Mouse (Mus musculus) kidney, adult 2 months (tissue): ENCODE data around the gene Cx3cr1. TPM values are rescaled to one million over a fixed set of nuclear protein-coding genes. Genes with fewer than 3 reads are reported as not detected.

Source experiments
- DNase-seq: peaks from one replicate; pipeline ENCODE4 v3.0.0; 2021
- H3K27ac ChIP-seq: fragments of 200-500 bp; 2 replicates; pipeline ENCODE4 v1.5.1; 2012; ENCODE audit warnings: low read depth, low read length, control low read depth, inconsistent platforms; ENCODE audit not compliant: insufficient read depth
- H3K27me3 ChIP-seq: fragments of 200-500 bp; replicated peaks from 2 replicates; pipeline ENCODE4 v1.6.1; 2012; ENCODE audit warnings: mild to moderate bottlenecking, moderate library complexity, low read length, inconsistent platforms; ENCODE audit not compliant: control insufficient read depth, insufficient read depth
- H3K36me3 ChIP-seq: fragments of 200-500 bp; 2 replicates; pipeline ENCODE4 v1.6.1; 2012; ENCODE audit warnings: mild to moderate bottlenecking, moderate library complexity, low read length, inconsistent platforms; ENCODE audit not compliant: control insufficient read depth, insufficient read depth
- H3K4me1 ChIP-seq: fragments of 200-500 bp; 2 replicates; pipeline ENCODE4 v1.6.1; 2011; ENCODE audit warnings: low read length; ENCODE audit not compliant: control insufficient read depth, insufficient read depth
- H3K4me3 ChIP-seq: fragments of 200-500 bp; 2 replicates; pipeline ENCODE4 v1.5.1; 2011; ENCODE audit warnings: mild to moderate bottlenecking, low read depth, low read length, control low read depth; ENCODE audit not compliant: insufficient read depth
- CTCF ChIP-seq: fragments of 200-500 bp; conservative IDR thresholded peaks from 2 replicates; pipeline ENCODE4 v1.5.1; 2011; ENCODE audit warnings: low read depth, mild to moderate bottlenecking, control low read depth, low read length, moderate library complexity, mixed read lengths; ENCODE audit not compliant: insufficient read depth, insufficient read length
- POLR2A ChIP-seq: fragments of 200-500 bp; IDR thresholded peaks from one replicate; pipeline ENCODE4 v1.6.1; 2011; ENCODE audit warnings: low read depth, low read length, control low read depth
- WGBS: fragments of 180-500 bp; shearing (Covaris S2); methylation state at CpG from one replicate; pipeline ENCODE4 v1.1.7; 2018; 5-methylcytosine and 5-hydroxymethylcytosine counted together
- polyA plus RNA-seq: library from polyadenylated mRNA; depleted of rRNA; stranded (reverse); fragments of >200 nt; gene quantifications from 2 replicates; pipeline ENCODE4 v1.2.3, GENCODE M21; 2012

The Cx3cr1 gene
- polyA plus RNA-seq, 1 experiment, result 6.1 TPM

DNA sequence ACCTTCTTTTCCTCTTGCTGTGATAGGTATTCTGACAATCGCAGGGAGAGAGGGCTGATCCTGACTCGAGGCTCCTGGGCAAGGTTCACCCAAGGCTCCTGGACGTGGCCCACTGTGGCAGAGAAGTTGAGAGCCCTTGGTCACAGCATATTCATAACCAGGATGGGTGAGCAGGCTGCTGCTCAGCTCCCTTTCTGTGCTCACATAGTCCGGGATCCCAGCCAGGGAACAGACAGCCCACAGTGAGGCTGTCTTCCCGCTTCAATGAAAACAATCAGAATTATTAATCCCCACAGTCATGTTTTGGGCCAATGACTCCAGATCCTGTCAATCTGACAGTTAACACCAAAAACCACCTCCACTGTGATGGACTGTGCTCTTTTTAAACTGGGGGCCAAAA lies 12.3 kb upstream of the Cx3cr1 start:
- Histone ChIP-seq H3K4me1 (no peaks in the 10 kb centered on the region), H3K4me3 (no peak overlapping the region), H3K27me3 (no peaks in the 10 kb centered on the region), H3K27ac (no peak overlapping the region), H3K36me3 (no peaks in the 10 kb centered on the region)
- TF ChIP-seq POLR2A (no peak), CTCF (no peak)
- 69% methylated on average over 5 of the region's 5 CpGs for WGBS
- DNase-seq, result no peak

DNA sequence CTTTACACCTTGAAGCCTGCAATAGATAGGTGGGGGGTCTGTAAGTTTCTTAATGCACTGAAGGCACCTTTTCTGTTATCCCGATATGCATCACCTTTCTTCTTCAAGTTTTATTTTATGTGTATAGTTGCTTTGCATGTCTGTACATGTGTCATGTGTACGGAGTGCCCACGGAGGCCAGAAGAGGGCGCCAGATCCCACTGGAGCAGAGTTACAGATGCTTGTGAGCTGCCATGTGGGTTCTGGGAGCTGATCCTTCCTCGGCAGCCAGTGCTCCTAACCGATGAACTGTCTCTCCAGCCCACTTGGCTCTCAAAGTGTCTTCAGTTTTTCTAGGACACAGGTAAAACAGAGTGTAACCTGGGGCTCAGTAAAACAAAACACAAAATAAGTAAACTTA lies 11.6 kb upstream of the Cx3cr1 start:
- no peaks in the 10 kb centered on the region for H3K4me1 ChIP-seq
- H3K27me3 ChIP-seq, result no peaks in the 10 kb centered on the region
- 78% methylated on average over 6 of the region's 6 CpGs for WGBS
- TF ChIP-seq CTCF (0 out of 2 replicates have a peak, but pooled peaks have one; percentile 16), POLR2A (no peak)
- no peaks in the 10 kb centered on the region for H3K36me3 ChIP-seq
- DNase-seq, result no peak
- no peak overlapping the region for H3K4me3 ChIP-seq
- no peak overlapping the region for H3K27ac ChIP-seq

DNA sequence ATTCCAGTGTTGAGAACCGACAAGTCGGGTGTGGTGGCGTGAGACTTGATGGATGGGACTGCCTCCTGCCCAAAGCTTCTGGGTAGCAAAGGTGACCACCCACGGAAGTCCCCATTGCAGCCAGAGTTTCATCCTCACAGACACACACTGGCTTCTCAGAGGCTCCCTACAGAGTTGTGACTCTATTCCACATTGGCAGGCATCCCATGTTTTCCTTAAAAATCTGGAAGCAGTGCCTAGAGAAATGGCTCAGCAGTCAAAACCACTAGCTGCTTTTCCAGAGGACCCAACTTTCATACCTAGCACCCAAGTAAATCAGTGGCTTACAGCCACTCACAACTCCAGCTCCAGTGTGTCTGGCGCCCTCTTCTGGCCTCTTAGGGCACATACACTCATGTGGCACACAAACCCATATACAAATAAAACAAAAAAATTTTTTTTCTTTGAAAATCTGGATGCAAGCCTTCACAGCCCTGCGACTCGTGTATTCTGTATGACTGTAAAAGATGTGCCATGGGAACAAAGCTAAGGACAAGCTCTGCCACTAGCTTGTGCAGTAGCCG lies 10.9 kb upstream of the Cx3cr1 start:
- 78% methylated on average over 8 of the region's 8 CpGs for WGBS
- H3K27ac ChIP-seq, result no peak overlapping the region
- no peaks in the 10 kb centered on the region for H3K4me1 ChIP-seq
- no peaks in the 10 kb centered on the region for H3K36me3 ChIP-seq
- no peak for TF ChIP-seq CTCF
- no peak for TF ChIP-seq POLR2A
- no peak for DNase-seq
- H3K27me3 ChIP-seq, result no peaks in the 10 kb centered on the region
- H3K4me3 ChIP-seq, result no peak overlapping the region

DNA sequence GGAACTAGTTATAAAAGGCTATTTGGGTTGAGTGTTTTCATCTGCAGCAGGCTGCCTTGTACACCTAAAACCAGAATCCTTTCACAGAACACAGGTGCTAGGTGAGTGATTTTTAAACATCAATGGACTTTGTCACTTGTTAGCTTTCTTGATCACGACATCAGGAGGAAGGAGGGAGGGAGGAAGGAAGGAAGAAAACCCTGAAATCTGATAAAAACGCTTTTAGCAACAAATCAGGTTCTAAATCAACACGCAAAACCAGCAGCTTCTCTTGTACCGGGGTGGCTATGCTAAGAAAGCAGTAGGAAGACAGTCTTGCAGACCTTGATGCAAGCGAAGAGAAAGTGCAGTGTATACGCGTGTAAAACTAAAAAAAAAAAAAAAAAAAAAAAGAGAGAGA lies 10.2 kb upstream of the Cx3cr1 start:
- DNase-seq, result no peak
- no peak for TF ChIP-seq CTCF
- TF ChIP-seq POLR2A, result no peak
- Histone ChIP-seq H3K4me3 (no peak overlapping the region), H3K36me3 (no peaks in the 10 kb centered on the region), H3K27me3 (no peaks in the 10 kb centered on the region), H3K4me1 (no peaks in the 10 kb centered on the region), H3K27ac (no peak overlapping the region)
- 66% methylated on average over 7 of the region's 7 CpGs for WGBS

GRCm38 (mm10) chr9:120078241-120078640 lies 8.6 kb upstream of the Cx3cr1 start:
- no peaks in the 10 kb centered on the region for H3K36me3 ChIP-seq
- DNase-seq, result no peak
- H3K27me3 ChIP-seq, result no peaks in the 10 kb centered on the region
- no peak overlapping the region for H3K27ac ChIP-seq
- TF ChIP-seq POLR2A, result no peak
- TF ChIP-seq CTCF, result no peak
- no peak overlapping the region for H3K4me3 ChIP-seq
- WGBS, result 79% methylated on average over 3 of the region's 3 CpGs
- H3K4me1 ChIP-seq, result no peaks in the 10 kb centered on the region

DNA sequence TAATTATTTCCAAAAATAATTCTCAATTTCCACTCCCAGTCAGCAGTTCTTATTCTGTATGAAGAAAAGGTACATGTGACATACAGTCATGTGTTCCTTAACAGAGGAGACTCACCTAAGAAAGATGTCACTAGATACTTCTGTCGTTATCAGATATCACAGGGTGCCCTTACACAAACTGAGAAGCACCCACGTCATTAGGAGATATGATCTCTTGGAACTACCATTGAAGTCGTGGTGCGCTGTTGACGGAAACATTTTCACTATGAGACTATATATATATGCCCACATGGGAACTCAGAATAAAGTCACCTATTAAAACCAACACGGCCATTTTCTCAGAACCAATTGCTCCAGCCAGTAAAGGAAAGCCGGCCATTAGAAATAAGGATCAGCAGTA lies 4.8 kb upstream of the Cx3cr1 start:
- Histone ChIP-seq H3K36me3 (no peaks in the 10 kb centered on the region), H3K4me3 (no peak overlapping the region), H3K27ac (no peak overlapping the region), H3K27me3 (no peaks in the 10 kb centered on the region), H3K4me1 (no peaks in the 10 kb centered on the region)
- TF ChIP-seq POLR2A (no peak), CTCF (no peak)
- WGBS, result 84% methylated on average over 7 of the region's 7 CpGs
- no peak for DNase-seq

- H3K27me3 ChIP-seq, result no peaks in the 10 kb centered on the region
- peak; percentile 82 for DNase-seq
- TF ChIP-seq POLR2A, result no peak
- peak; percentile 95 for TF ChIP-seq CTCF
- WGBS, result 10% methylated on average over 3 of the region's 3 CpGs
- H3K4me1 ChIP-seq, result no peaks in the 10 kb centered on the region
- no peak overlapping the region for H3K4me3 ChIP-seq
- no peak overlapping the region for H3K27ac ChIP-seq
- H3K36me3 ChIP-seq, result no peaks in the 10 kb centered on the region
These were observed 3.5 kb upstream of the Cx3cr1 start for GRCm38 (mm10) chr9:120073169-120073568.

GRCm38 (mm10) chr9:120071251-120071650 lies 1.6 kb upstream of the Cx3cr1 start:
- Histone ChIP-seq H3K36me3 (no peaks in the 10 kb centered on the region), H3K27me3 (no peaks in the 10 kb centered on the region), H3K4me3 (no peak overlapping the region), H3K4me1 (no peaks in the 10 kb centered on the region), H3K27ac (no peak overlapping the region)
- TF ChIP-seq POLR2A (no peak), CTCF (no peak)
- WGBS, result 66% methylated on average over 2 of the region's 2 CpGs
- no peak for DNase-seq
